Mouse (Mus musculus) myocyte (in vitro differentiated cells): ENCODE measurements around the gene Slc35e3. TPM values are rescaled to one million over a fixed set of nuclear protein-coding genes. Genes with fewer than 3 reads are reported as not detected.

ENCODE experiments used
- H3K27me3 ChIP-seq: one replicate; pipeline ENCODE4 v1.6.1; 2011; ENCODE audit not compliant: control insufficient read depth, insufficient read depth, insufficient read length
- H3K36me3 ChIP-seq: one replicate; pipeline ENCODE4 v1.6.1; 2011; ENCODE audit not compliant: control insufficient read depth, insufficient read depth
- H3K4me2 ChIP-seq: one replicate; pipeline ENCODE4 v1.6.1; 2011; ENCODE audit warnings: low read depth, control low read depth
- H3K4me3 ChIP-seq: one replicate; pipeline ENCODE4 v1.5.1; 2011; ENCODE audit warnings: mild to moderate bottlenecking, control low read depth, moderate library complexity
- H3K79me2 ChIP-seq: one replicate; pipeline ENCODE4 v1.6.1; 2011; ENCODE audit not compliant: control insufficient read depth, insufficient read depth
- H3ac ChIP-seq: one replicate; pipeline ENCODE4 v1.6.1; 2011; ENCODE audit not compliant: control insufficient read depth, insufficient read length
- CEBPB ChIP-seq: IDR thresholded peaks from 2 replicates; pipeline ENCODE4 v1.6.1; 2011; ENCODE audit warnings: mild to moderate bottlenecking, moderate library complexity; ENCODE audit not compliant: poor library complexity, insufficient read depth, severe bottlenecking
- E2F4 ChIP-seq: IDR thresholded peaks from one replicate; pipeline ENCODE4 v1.6.1; 2011; ENCODE audit warnings: mild to moderate bottlenecking, control low read depth, moderate library complexity; ENCODE audit not compliant: insufficient read depth
- MYOD1 ChIP-seq, 3 experiments: IDR thresholded peaks; one replicate each; pipeline ENCODE4 v1.6.1; 2011; ENCODE audit warnings: control low read depth in 2 of 3, low read depth in 2 of 3, mild to moderate bottlenecking in 2 of 3, moderate library complexity in 1 of 3; ENCODE audit not compliant: insufficient read length in 2 of 3, control insufficient read depth in 1 of 3
- MYOG ChIP-seq, 3 experiments: IDR thresholded peaks; one replicate each; pipeline ENCODE4 v1.6.1; 2011; ENCODE audit warnings: control low read depth in 2 of 3, low read depth in 2 of 3, mild to moderate bottlenecking in 2 of 3; ENCODE audit not compliant: insufficient read length in 2 of 3, control insufficient read depth in 1 of 3, insufficient read depth in 1 of 3
- POLR2A ChIP-seq: IDR thresholded peaks from one replicate; pipeline ENCODE4 v1.6.1; 2011; ENCODE audit warnings: low read depth, mild to moderate bottlenecking, control low read depth, moderate library complexity; ENCODE audit not compliant: insufficient read length
- POLR2AphosphoS2 ChIP-seq: IDR thresholded peaks from one replicate; pipeline ENCODE4 v1.6.1; 2011; ENCODE audit warnings: low read depth, control low read depth; ENCODE audit not compliant: insufficient read length
- REST ChIP-seq: IDR thresholded peaks from one replicate; pipeline ENCODE4 v1.6.1; 2011; ENCODE audit warnings: mild to moderate bottlenecking, control low read depth, moderate library complexity; ENCODE audit not compliant: insufficient read depth, insufficient read length
- SRF ChIP-seq: IDR thresholded peaks from one replicate; pipeline ENCODE4 v1.6.1; 2011; ENCODE audit warnings: low read depth; ENCODE audit not compliant: control insufficient read depth, insufficient read length
- TCF12 ChIP-seq: IDR thresholded peaks from one replicate; pipeline ENCODE4 v1.6.1; 2011; ENCODE audit warnings: mild to moderate bottlenecking, control low read depth; ENCODE audit not compliant: poor library complexity, insufficient read depth, severe bottlenecking
- TCF3 ChIP-seq: IDR thresholded peaks from one replicate; pipeline ENCODE4 v1.6.1; 2011; ENCODE audit warnings: low read depth, control low read depth; ENCODE audit not compliant: insufficient read length
- USF1 ChIP-seq: IDR thresholded peaks from one replicate; pipeline ENCODE4 v1.6.1; 2011; ENCODE audit warnings: low read depth, mild to moderate bottlenecking, control low read depth, moderate library complexity
- polyA plus RNA-seq: library from polyadenylated mRNA; unstranded; fragments of >200 nt; fragmentation: generic; extraction: Trizol; gene quantifications from one replicate; pipeline ENCODE4 v1.2.1, GENCODE M21; 2012; ENCODE audit warnings: missing spikeins

Slc35e3 gene
- polyA plus RNA-seq, 1 experiment = 9.2 TPM

DNA sequence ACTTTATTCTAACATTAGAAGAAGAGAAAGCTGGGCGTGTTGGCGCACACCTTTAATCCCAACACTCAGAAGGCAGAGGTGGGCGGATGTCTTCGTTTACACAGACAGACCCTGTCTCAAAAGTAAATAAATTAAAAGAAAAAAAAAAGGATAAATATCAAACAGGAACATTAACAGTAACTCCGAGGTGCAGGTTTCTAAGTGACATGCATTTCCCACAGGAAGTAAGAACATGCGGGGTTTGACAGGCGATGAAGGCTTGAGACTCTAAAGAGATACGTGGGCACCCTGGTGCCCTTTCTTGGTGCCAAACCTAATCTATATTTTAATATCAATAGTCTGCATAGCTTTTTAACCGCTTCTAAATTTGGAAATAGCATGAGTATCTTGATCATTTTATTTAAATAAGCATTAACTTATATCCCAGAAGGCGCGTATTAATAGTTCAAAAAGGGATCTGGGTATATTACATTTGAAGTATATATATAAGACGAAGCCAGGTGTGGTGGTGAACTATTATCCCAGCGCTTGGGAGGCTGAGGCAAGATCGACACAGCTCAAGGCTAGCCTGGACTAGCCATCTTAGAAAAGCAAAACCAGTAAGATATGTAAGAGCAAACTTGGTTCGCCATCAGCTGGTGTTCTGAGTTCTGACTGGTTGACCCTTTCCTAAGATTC, 60.9 kb downstream of the Slc35e3 start:
- H3K4me3 ChIP-seq = no peak overlapping the region
- no peaks in the 10 kb centered on the region for H3K79me2 ChIP-seq
- TF ChIP-seq POLR2A (no peak), TCF12 (no peak), USF1 (no peak), POLR2AphosphoS2 (no peak)
- no peaks in the 10 kb centered on the region for H3K27me3 ChIP-seq
- H3K36me3 ChIP-seq = peaks cover 16% of the 10 kb centered on the region
- no peak overlapping the region for H3K4me2 ChIP-seq
- H3ac ChIP-seq = no peak overlapping the region

DNA sequence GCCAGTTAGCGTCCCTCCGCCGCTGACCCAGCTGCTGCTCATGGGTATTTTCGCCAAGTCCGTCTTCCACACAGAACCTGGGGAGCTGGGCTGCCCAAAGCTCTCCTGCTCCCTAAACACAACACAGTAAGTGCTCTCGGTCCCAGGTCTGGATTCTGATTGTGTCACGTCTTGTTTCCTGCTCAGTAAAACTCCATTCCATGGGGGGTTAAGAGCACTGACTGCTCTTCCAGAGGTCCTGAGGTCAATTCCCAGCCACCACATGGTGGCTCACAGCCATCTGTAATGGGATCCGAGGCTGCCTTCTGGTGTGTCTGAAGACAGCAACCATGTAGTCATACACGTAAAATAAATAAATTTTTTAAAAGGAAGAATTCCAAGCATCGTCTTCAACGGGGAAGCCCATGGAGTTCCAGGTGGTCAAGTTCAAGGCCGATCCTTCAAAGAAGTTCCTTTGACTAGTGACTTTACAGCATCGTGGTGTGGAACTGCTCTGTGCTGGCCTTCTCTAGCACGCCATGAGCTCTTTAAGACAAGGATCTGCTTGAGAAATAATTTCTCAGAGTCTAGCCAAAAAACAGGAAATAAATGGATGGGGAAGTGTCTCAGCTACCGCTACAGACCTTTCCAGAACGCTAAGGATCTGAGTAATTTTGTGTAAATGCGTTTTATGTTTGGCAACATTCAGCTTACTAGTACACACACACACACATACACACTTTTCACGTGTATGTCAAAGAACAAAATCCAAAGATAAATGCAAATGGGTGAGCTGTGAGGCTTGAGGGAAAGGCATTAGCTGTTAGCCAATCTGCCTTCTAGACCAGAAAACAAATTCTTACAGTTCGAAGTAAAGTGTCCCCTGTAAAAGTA, 61.6 kb downstream of the Slc35e3 start:
- TF ChIP-seq MYOD1 (IDR thresholded peaks at IDR 0.05; ENCODE audit: control insufficient read depth in 1 of 3, insufficient read length in 2 of 3, low read depth in 2 of 3) (no peak), CEBPB (no peak), SRF (no peak), POLR2A (no peak), MYOG (IDR thresholded peaks at IDR 0.05; ENCODE audit: control insufficient read depth in 1 of 3, insufficient read depth in 1 of 3, insufficient read length in 2 of 3, low read depth in 2 of 3) (no peak)
- no peak overlapping the region for H3K4me3 ChIP-seq
- no peaks in the 10 kb centered on the region for H3K79me2 ChIP-seq
- peaks cover 8% of the 10 kb centered on the region for H3K36me3 ChIP-seq
- H3ac ChIP-seq = no peak overlapping the region
- H3K27me3 ChIP-seq = no peaks in the 10 kb centered on the region
- H3K4me2 ChIP-seq = no peak overlapping the region

DNA sequence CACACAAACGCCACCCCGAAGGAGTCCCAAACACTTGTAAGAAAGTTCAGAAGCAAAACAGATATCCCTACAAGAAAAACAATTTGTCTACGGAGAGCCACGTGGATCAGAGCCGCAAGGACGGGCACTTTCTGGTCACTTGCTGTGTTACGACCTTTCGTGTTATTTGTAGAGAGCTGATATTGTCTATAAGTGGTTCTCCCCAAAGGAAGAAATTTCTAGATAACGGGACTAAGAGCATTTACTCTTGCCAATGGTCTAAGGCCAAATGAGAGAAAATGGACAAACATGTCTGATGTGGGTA, 62.5 kb downstream of the Slc35e3 start:
- Histone ChIP-seq H3K4me2 (no peak overlapping the region), H3K79me2 (no peaks in the 10 kb centered on the region), H3K36me3 (no peaks in the 10 kb centered on the region), H3K4me3 (no peak overlapping the region), H3ac (no peak overlapping the region), H3K27me3 (no peaks in the 10 kb centered on the region)
- TF ChIP-seq E2F4 (no peak), USF1 (no peak), MYOD1 (IDR thresholded peaks at IDR 0.05; ENCODE audit: control insufficient read depth in 1 of 3, insufficient read length in 2 of 3, low read depth in 2 of 3) (no peak), MYOG (IDR thresholded peaks at IDR 0.05; ENCODE audit: control insufficient read depth in 1 of 3, insufficient read depth in 1 of 3, insufficient read length in 2 of 3, low read depth in 2 of 3) (no peak), TCF12 (no peak), REST (no peak), SRF (no peak), CEBPB (no peak), TCF3 (no peak)

Other genes starting within 250 kb of the Slc35e3 start
- 0.07 TPM for gene Cpm, start 116.9 kb downstream of the Slc35e3 start, polyA plus RNA-seq
- gene Mdm2, start 35.6 kb downstream of the Slc35e3 start, polyA plus RNA-seq = 23.2 TPM
- 16.8 TPM for gene Nup107, start 46.3 kb upstream of the Slc35e3 start, polyA plus RNA-seq
- gene Rap1b, start 99.7 kb upstream of the Slc35e3 start, polyA plus RNA-seq = 62.3 TPM